Mouse (Mus musculus): ENCODE results near the gene Cfp. TPM values are rescaled to one million over a fixed set of nuclear protein-coding genes. Genes with fewer than 3 reads are reported as not detected.

Cfp gene
- polyA plus RNA-seq (2014; fragmentation: Illumina TruSeq; extraction: RNeasy Lipid Tissue Mini Kit (QIAGEN cat#74804); ENCODE audit: low read depth, low replicate concordance), result 36.4 TPM

GRCm38 (mm10) chrX:20931364-20931763, at the start of gene Cfp:
Gene Cfp (minus strand): TSS chrX:20931555.

GRCm38 (mm10) chrX:20961477-20962378, 30.4 kb upstream of the Cfp start, which contains the start of gene Uxt:
Gene Uxt (minus strand): TSS chrX:20962017.

GRCm38 (mm10) chrX:20950191-20950880, 19.0 kb upstream of the Cfp start, which contains the start of gene Elk1:
Gene Elk1 (minus strand): TSS chrX:20950608.

GRCm38 (mm10) chrX:20920844-20921364, 10.5 kb downstream of the Cfp start, which contains the start of gene Syn1:
Gene Syn1 (minus strand): TSS chrX:20921004.

Other genes starting within 250 kb of the Cfp start
- gene Cdk16, start 243.6 kb downstream of the Cfp start, polyA plus RNA-seq (2014; fragmentation: Illumina TruSeq; extraction: RNeasy Lipid Tissue Mini Kit (QIAGEN cat#74804); ENCODE audit: low read depth, low replicate concordance), result 119 TPM
- 19.6 TPM for gene Usp11, start 227.6 kb downstream of the Cfp start, polyA plus RNA-seq (2014; fragmentation: Illumina TruSeq; extraction: RNeasy Lipid Tissue Mini Kit (QIAGEN cat#74804); ENCODE audit: low read depth, low replicate concordance)
- 192 TPM for gene Araf, start 133.7 kb downstream of the Cfp start, polyA plus RNA-seq (2014; fragmentation: Illumina TruSeq; extraction: RNeasy Lipid Tissue Mini Kit (QIAGEN cat#74804); ENCODE audit: low read depth, low replicate concordance)
- gene Timp1, start 61.4 kb downstream of the Cfp start, polyA plus RNA-seq (2014; fragmentation: Illumina TruSeq; extraction: RNeasy Lipid Tissue Mini Kit (QIAGEN cat#74804); ENCODE audit: low read depth, low replicate concordance), result 12.7 TPM
- gene Syn1, start 10.6 kb downstream of the Cfp start, polyA plus RNA-seq (2014; fragmentation: Illumina TruSeq; extraction: RNeasy Lipid Tissue Mini Kit (QIAGEN cat#74804); ENCODE audit: low read depth, low replicate concordance), result 0.29 TPM
- 11.7 TPM for gene Elk1, start 19.1 kb upstream of the Cfp start, polyA plus RNA-seq (2014; fragmentation: Illumina TruSeq; extraction: RNeasy Lipid Tissue Mini Kit (QIAGEN cat#74804); ENCODE audit: low read depth, low replicate concordance)
- gene Uxt, start 30.5 kb upstream of the Cfp start, polyA plus RNA-seq (2014; fragmentation: Illumina TruSeq; extraction: RNeasy Lipid Tissue Mini Kit (QIAGEN cat#74804); ENCODE audit: low read depth, low replicate concordance), result 45.8 TPM
- 9.3 TPM for gene Zfp182, start 130.8 kb upstream of the Cfp start, polyA plus RNA-seq (2014; fragmentation: Illumina TruSeq; extraction: RNeasy Lipid Tissue Mini Kit (QIAGEN cat#74804); ENCODE audit: low read depth, low replicate concordance)
- gene Spaca5, start 136.9 kb upstream of the Cfp start, polyA plus RNA-seq (2014; fragmentation: Illumina TruSeq; extraction: RNeasy Lipid Tissue Mini Kit (QIAGEN cat#74804); ENCODE audit: low read depth, low replicate concordance), result 0.98 TPM
- 1.0 TPM for gene Zfp300, start 158.0 kb upstream of the Cfp start, polyA plus RNA-seq (2014; fragmentation: Illumina TruSeq; extraction: RNeasy Lipid Tissue Mini Kit (QIAGEN cat#74804); ENCODE audit: low read depth, low replicate concordance)
- not detected for gene Ssxa1, start 184.3 kb upstream of the Cfp start, polyA plus RNA-seq (2014; fragmentation: Illumina TruSeq; extraction: RNeasy Lipid Tissue Mini Kit (QIAGEN cat#74804); ENCODE audit: low read depth, low replicate concordance)
- not detected for gene Gm21876, start 244.1 kb upstream of the Cfp start, polyA plus RNA-seq (2014; fragmentation: Illumina TruSeq; extraction: RNeasy Lipid Tissue Mini Kit (QIAGEN cat#74804); ENCODE audit: low read depth, low replicate concordance)